Mouse (Mus musculus): Measurements from ENCODE around the gene Gabpa. TPM values are rescaled to one million over a fixed set of nuclear protein-coding genes. Genes with fewer than 3 reads are reported as not detected.

Gabpa gene
- total and polyA plus RNA-seq, 3 experiments: 44.3 to 82.8 (median 77.0) TPM

GRCm38 (mm10) chr16:84813852-84814251 is 20.9 kb upstream of the Gabpa start:
- no peak overlapping the region for H3K27ac ChIP-seq (ENCODE audit: insufficient read depth, low read depth)
- peaks cover 0 to 2% of the 10 kb centered on the region in 2 experiments for H3K36me3 ChIP-seq (replicated peaks in 1 of 2; ENCODE audit: control insufficient read depth in 1 of 2, insufficient read depth in 1 of 2, low read length in 1 of 2)
- no peaks in the 10 kb centered on the region for H3K9me3 ChIP-seq (replicated peaks; ENCODE audit: low read length)
- H3K4me3 ChIP-seq (replicated peaks in 1 of 3; ENCODE audit: low read depth in 2 of 3, low read length in 2 of 3, poor library complexity in 1 of 3): no peak overlapping the region
- TF ChIP-seq PAX5 (IDR thresholded peaks at IDR 0.05; ENCODE audit: low read length) (no peak), MAZ (IDR thresholded peaks at IDR 0.05; ENCODE audit: low read depth, low read length) (no peak), MEF2A (IDR thresholded peaks at IDR 0.05; ENCODE audit: borderline replicate concordance, low read depth, low read length) (no peak), USF2 (conservative IDR thresholded peaks at IDR 0.05; ENCODE audit: low read depth, low read length) (no peak), USF1 (IDR thresholded peaks at IDR 0.05; ENCODE audit: low read depth, low read length) (no peak), MYC (IDR thresholded peaks at IDR 0.05; ENCODE audit: low read depth, low read length) (no peak), TBP (conservative IDR thresholded peaks at IDR 0.05; ENCODE audit: low read depth, low read length) (no peak), CHD1 (IDR thresholded peaks at IDR 0.05; ENCODE audit: low read depth, low read length) (no peak), SIN3A (IDR thresholded peaks at IDR 0.05; ENCODE audit: low read length) (no peak), UBTF (IDR thresholded peaks at IDR 0.05; ENCODE audit: low read depth, low read length) (no peak), ZKSCAN1 (IDR thresholded peaks at IDR 0.05; ENCODE audit: borderline replicate concordance, low read depth, low read length) (no peak), BHLHE40 (IDR thresholded peaks at IDR 0.05; ENCODE audit: low read depth, low read length) (no peak)
- H3K27me3 ChIP-seq (replicated peaks): no peaks in the 10 kb centered on the region
- in situ Hi-C loops (cut with MboI; ENCODE audit: low pct_ligation_motif_present, low pct_unique_long_range_greater_than_20kb, low sequenced_read_pairs): no loop called here
- H3K4me2 ChIP-seq (ENCODE audit: insufficient read depth, low read depth, poor library complexity, severe bottlenecking): no peak overlapping the region
- no peak for DNase-seq (ENCODE audit: extremely low read depth)
- peaks cover 0 to 14% of the 10 kb centered on the region in 2 experiments; a peak in 2 of 4 replicates for H3K4me1 ChIP-seq (ENCODE audit: control insufficient read depth in 1 of 2, insufficient read depth in 2 of 2)
- no peak overlapping the region for H3K9ac ChIP-seq (ENCODE audit: insufficient read depth, low read depth)
- dilution Hi-C loops (cut with MboI; ENCODE audit: extremely low pct_ligation_motif_present, extremely low pct_unique_long_range_greater_than_20kb, low sequenced_read_pairs): no loop called here
- no peaks in the 10 kb centered on the region for H3K79me2 ChIP-seq (replicated peaks; ENCODE audit: control insufficient read depth, extremely low read depth, insufficient read depth, poor library complexity, severe bottlenecking)

- peaks cover 0 to 14% of the 10 kb centered on the region in 2 experiments; a peak in 2 of 4 replicates for H3K4me1 ChIP-seq (ENCODE audit: control insufficient read depth in 1 of 2, insufficient read depth in 2 of 2)
- dilution Hi-C loops (cut with MboI; ENCODE audit: extremely low pct_ligation_motif_present, extremely low pct_unique_long_range_greater_than_20kb, low sequenced_read_pairs): no loop called here
- H3K4me3 ChIP-seq (replicated peaks in 1 of 3; ENCODE audit: low read depth in 2 of 3, low read length in 2 of 3, poor library complexity in 1 of 3): no peak overlapping the region
- no peaks in the 10 kb centered on the region for H3K79me2 ChIP-seq (replicated peaks; ENCODE audit: control insufficient read depth, extremely low read depth, insufficient read depth, poor library complexity, severe bottlenecking)
- in situ Hi-C loops (cut with MboI; ENCODE audit: low pct_ligation_motif_present, low pct_unique_long_range_greater_than_20kb, low sequenced_read_pairs): no loop called here
- TF ChIP-seq UBTF (IDR thresholded peaks at IDR 0.05; ENCODE audit: low read depth, low read length) (no peak), RCOR1 (conservative IDR thresholded peaks at IDR 0.05; ENCODE audit: low read depth, low read length) (no peak), PAX5 (IDR thresholded peaks at IDR 0.05; ENCODE audit: low read length) (no peak), TBP (conservative IDR thresholded peaks at IDR 0.05; ENCODE audit: low read depth, low read length) (no peak), JUND (conservative IDR thresholded peaks at IDR 0.05; ENCODE audit: low read depth, low read length) (no peak), ZNF384 (IDR thresholded peaks at IDR 0.05; ENCODE audit: low read depth, low read length) (no peak), HCFC1 (IDR thresholded peaks at IDR 0.05; ENCODE audit: low read depth, low read length) (no peak), GABPA (IDR thresholded peaks at IDR 0.05; ENCODE audit: insufficient replicate concordance, low read depth, low read length) (no peak), RAD21 (IDR thresholded peaks at IDR 0.05; ENCODE audit: low read depth, low read length) (no peak), BHLHE40 (IDR thresholded peaks at IDR 0.05; ENCODE audit: low read depth, low read length) (no peak), NELFE (IDR thresholded peaks at IDR 0.05; ENCODE audit: low read depth, low read length) (no peak), CHD1 (IDR thresholded peaks at IDR 0.05; ENCODE audit: low read depth, low read length) (no peak), TCF12 (IDR thresholded peaks at IDR 0.05; ENCODE audit: low read depth, low read length) (no peak), MAZ (IDR thresholded peaks at IDR 0.05; ENCODE audit: low read depth, low read length) (no peak), CHD2 (IDR thresholded peaks at IDR 0.05; ENCODE audit: low read length) (no peak), MAX (IDR thresholded peaks at IDR 0.05; ENCODE audit: low read length) (no peak), MXI1 (IDR thresholded peaks at IDR 0.05; ENCODE audit: low read depth, low read length) (no peak)
- no peak overlapping the region for H3K9ac ChIP-seq (ENCODE audit: insufficient read depth, low read depth)
- H3K27ac ChIP-seq (ENCODE audit: insufficient read depth, low read depth): no peak overlapping the region
- no peaks in the 10 kb centered on the region for H3K9me3 ChIP-seq (replicated peaks; ENCODE audit: low read length)
- H3K36me3 ChIP-seq (replicated peaks in 1 of 2; ENCODE audit: control insufficient read depth in 1 of 2, insufficient read depth in 1 of 2, low read length in 1 of 2): peaks cover 0 to 4% of the 10 kb centered on the region in 2 experiments
- H3K27me3 ChIP-seq (replicated peaks): no peaks in the 10 kb centered on the region
- 0 out of 2 replicates have a peak overlapping the region, but pooled peaks have one; percentile 23 for H3K4me2 ChIP-seq (ENCODE audit: insufficient read depth, low read depth, poor library complexity, severe bottlenecking)
- DNase-seq (ENCODE audit: extremely low read depth): no peak
These were observed 20.2 kb upstream of the Gabpa start for GRCm38 (mm10) chr16:84814511-84814910.
